Mouse (Mus musculus): ENCODE results near the gene Stab2. TPM values are rescaled to one million over a fixed set of nuclear protein-coding genes. Genes with fewer than 3 reads are reported as not detected.

Stab2 gene
- polyA plus RNA-seq, 1 experiment from 2014 or later = 0.91 TPM

GRCm38 (mm10) chr10:86794196-86794595 is 213.6 kb downstream of the Stab2 start:
- ATAC-seq (ENCODE audit: insufficient number of reproducible peaks, insufficient read depth, low FRiP score, low TSS enrichment, low read depth) = no peak
- H3K27ac ChIP-seq = no peak overlapping the region
- peaks cover 9% of the 10 kb centered on the region; the same call in 1 of the 2 replicates for H3K4me1 ChIP-seq
- H3K9ac ChIP-seq = no peak overlapping the region
- no peaks in the 10 kb centered on the region for H3K9me3 ChIP-seq
- H3K4me2 ChIP-seq = no peak overlapping the region
- no peak overlapping the region for H3K4me3 ChIP-seq
- H3K27me3 ChIP-seq = no peaks in the 10 kb centered on the region
- 87% methylated on average over 4 of the region's 4 CpGs for WGBS
- H3K36me3 ChIP-seq = no peaks in the 10 kb centered on the region

- 67% methylated on average over 2 of the region's 2 CpGs for whole genome bisulfite sequencing
- no peak overlapping the region for H3K27ac ChIP-seq
- no peak for ATAC-seq (ENCODE audit: insufficient number of reproducible peaks, insufficient read depth, low FRiP score, low TSS enrichment, low read depth)
- no peak overlapping the region for H3K9ac ChIP-seq
- H3K4me1 ChIP-seq = peaks cover 9% of the 10 kb centered on the region; the same call in 1 of the 2 replicates
- H3K4me2 ChIP-seq = no peak overlapping the region
- no peaks in the 10 kb centered on the region for H3K9me3 ChIP-seq
- no peaks in the 10 kb centered on the region for H3K27me3 ChIP-seq
- H3K36me3 ChIP-seq = no peaks in the 10 kb centered on the region
- no peak overlapping the region for H3K4me3 ChIP-seq
Measured at GRCm38 (mm10) chr10:86793509-86793951, 214.3 kb downstream of the Stab2 start.

DNA sequence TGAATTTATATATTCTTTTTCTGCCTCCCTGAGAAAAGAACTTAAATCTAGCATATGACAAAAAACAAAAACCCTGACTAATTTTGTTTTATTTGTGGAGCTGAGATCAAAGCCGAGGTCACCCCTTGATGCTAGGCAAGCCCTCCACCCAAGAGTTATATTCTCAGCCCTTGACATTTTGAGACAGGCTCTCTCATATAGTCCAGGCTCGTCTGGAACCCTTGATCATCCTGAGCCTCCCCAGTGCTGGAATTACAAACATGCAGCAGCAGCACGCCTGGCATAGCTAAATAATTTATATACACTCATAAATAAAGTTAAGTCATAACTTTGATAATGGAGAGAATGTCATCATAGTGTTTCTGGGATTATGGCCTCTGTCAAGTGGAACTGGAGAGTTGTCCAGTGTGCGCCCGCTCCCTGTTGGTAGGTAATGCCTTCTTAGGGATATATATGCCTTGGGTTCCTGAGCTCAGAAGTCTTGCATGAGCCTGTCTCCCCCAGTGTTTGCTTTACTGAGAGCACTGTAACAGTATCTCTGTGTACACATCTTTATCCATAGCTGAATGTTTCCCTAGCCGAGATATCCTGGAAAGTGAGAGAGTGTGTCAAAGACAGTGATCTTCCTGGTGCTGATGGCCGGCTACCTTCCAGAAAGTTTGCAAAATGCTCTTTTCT is 216.2 kb downstream of the Stab2 start:
- Histone ChIP-seq H3K27me3 (no peaks in the 10 kb centered on the region), H3K9me3 (no peaks in the 10 kb centered on the region), H3K4me1 (peaks cover 18% of the 10 kb centered on the region; the same call in 1 of the 2 replicates), H3K36me3 (no peaks in the 10 kb centered on the region), H3K27ac (no peak overlapping the region), H3K4me2 (no peak overlapping the region), H3K4me3 (no peak overlapping the region), H3K9ac (no peak overlapping the region)
- WGBS = 67% methylated on average over 7 of the region's 7 CpGs
- no peak for ATAC-seq (ENCODE audit: insufficient number of reproducible peaks, insufficient read depth, low FRiP score, low TSS enrichment, low read depth)

Other genes starting within 250 kb of the Stab2 start
- gene Gm49358, start 244.1 kb downstream of the Stab2 start, polyA plus RNA-seq (2015; fragmentation: Nextera tagmentation; extraction: Ambion mirVana) = not detected in 2 replicates
- gene Nt5dc3, start 229.0 kb downstream of the Stab2 start, polyA plus RNA-seq (2015; fragmentation: Nextera tagmentation; extraction: Ambion mirVana) = 1.3 and 1.5 TPM in 2 replicates
- gene 1700113H08Rik, start 50.0 kb upstream of the Stab2 start, polyA plus RNA-seq (2015; fragmentation: Nextera tagmentation; extraction: Ambion mirVana) = not detected in 2 replicates

All from embryonic facial prominence, embryonic 13.5 days (tissue).